Mouse (Mus musculus) G1E (cell line): ENCODE measurements at regions not wholly inside any gene's neighbourhood (a gene's known extent, or its start where the extent isn't known, plus 50 kb on each side); places are given as distances from the start of the nearest gene placed in this dataset.

Experiments
- CTCF ChIP-seq: IDR thresholded peaks from 2 replicates; pipeline ENCODE4 v1.5.1; 2012; ENCODE audit warnings: low read depth, low read length, inconsistent platforms, mixed read lengths
- POLR2AphosphoS5 ChIP-seq: IDR thresholded peaks from 2 replicates; pipeline ENCODE4 v1.6.1; 2012; ENCODE audit warnings: low read depth, low read length, inconsistent platforms; ENCODE audit not compliant: insufficient replicate concordance

DNA sequence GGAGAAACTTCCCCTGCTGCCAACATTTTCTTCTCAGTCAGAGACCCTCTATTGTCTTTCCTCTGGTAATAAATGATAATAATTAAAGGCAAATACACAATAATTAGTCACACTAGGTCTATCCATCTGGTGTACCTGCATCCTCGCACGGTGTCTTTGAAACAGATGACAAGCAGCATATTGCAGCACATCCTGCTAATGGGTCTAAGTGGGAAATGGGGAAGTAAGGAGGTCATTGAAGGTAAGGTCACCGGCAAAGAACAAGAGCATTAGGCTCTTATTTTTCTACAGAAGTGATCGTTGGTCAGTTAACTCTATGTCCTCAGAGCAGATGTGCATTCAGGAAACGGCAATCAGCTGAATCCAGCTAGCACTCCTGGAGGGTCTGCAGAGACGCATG, 457.2 kb downstream of the Mctp2 start:
- TF ChIP-seq CTCF (no peak), POLR2AphosphoS5 (no peak)
